Mouse (Mus musculus) v-Abl transformed pro-B cells (cell line): ENCODE results near the gene Sept9.

Experiments used
- in situ Hi-C, 2 experiments: fragments of 400-800 bp; cut with MboI; formaldehyde crosslinking; loops; one replicate each; pipeline ENCODE4 v1.15.1; 2025; ENCODE audit not compliant: unreplicated experiment in 2 of 2

Sept9 gene

DNA sequence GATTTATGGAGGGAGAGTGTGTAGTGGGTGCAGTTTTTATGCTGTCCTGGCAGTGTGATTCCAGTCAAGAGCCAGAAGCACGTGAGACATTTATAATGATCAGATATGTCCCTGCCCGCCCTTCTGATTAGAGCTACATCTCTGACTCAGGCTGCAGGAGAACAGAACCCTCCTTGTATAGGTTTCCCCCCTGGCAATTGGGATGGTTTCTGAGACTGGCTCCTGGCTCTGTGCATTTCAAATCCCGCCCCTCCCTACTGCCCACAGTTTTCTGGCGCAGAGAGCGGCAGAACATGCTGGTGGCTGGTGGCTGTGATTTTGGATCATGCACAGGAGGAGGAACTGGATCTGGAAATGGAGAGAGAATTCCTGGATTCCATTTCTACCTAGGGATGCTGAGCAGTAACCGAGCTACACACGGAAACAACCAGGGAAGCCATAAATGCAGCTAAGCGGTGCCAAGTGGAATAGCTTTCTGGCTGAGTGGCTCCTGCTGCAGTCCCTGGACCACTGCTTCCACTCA is 8.8 kb downstream of the Sept9 start:
- in situ Hi-C loops, result loop anchor here (25.0 kb wide), 2 partner anchors 404 to 854 kb away; no protein-coding TSS in a partner anchor

DNA sequence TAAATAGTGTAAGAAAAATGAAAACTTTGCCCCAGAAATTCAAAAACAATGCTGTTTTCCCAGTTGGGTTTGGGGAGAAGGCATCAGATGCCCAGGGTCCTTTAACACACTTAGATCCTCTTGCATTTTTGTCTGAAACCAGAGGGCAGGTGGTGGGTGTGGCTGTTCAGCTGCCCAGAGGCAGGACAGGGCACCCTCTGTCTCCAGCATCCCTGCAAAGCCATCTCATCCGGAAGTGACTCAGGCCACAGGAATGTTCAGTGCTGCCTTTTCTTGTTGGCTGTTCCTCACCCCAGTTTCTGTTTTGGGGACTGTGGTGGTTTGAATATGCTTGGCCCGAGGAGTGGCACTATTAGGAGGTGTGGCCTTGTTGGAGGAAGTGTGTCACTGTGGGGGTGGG is 17.3 kb downstream of the Sept9 start:
- in situ Hi-C loops, result loop anchor here (25.0 kb wide), 2 partner anchors 396 to 846 kb away; no protein-coding TSS in a partner anchor

DNA sequence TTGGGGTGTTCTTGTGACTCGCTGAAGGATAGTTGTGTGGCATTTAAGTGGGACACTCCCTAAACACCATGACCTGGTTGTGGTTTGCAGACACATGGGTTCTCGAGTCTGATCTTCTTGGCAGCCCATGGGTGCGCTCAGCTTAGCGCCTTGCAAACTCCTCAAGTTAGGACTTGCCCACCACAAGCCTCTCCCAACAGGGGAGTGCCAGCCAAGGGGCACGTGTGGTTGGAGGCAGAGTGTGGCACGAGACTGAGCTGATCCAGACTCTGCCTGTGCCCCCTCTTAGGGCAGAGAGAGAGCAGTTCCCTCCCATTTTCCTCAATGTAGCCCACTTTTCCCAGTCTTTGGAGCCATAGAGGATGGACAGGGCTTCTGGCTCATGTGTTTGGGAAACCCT is 18.6 kb downstream of the Sept9 start:
- in situ Hi-C loops, result loop anchor here (25.0 kb wide), 2 partner anchors 394 to 844 kb away; no protein-coding TSS in a partner anchor

DNA sequence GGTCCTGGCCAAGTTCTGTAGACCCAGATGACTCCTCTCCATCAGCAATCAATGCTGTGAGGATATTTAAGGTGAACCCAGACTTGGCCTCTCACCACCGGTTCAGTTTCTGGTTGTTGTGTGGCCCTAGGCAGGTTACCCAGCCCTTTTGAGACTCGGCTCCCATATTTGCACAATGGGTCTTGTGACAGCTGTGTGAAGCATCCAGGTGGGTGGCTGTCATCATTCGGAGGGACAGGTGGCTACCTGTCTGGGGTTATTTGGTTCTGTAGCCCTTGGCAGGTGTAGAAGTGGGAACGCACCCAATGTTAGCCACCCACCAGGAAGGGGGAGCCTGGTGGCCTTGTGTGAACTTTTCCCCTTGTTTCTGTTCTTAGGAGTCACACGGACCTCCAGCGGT is 19.0 kb downstream of the Sept9 start:
- in situ Hi-C loops, result loop anchor here (25.0 kb wide), 2 partner anchors 394 to 844 kb away; no protein-coding TSS in a partner anchor

DNA sequence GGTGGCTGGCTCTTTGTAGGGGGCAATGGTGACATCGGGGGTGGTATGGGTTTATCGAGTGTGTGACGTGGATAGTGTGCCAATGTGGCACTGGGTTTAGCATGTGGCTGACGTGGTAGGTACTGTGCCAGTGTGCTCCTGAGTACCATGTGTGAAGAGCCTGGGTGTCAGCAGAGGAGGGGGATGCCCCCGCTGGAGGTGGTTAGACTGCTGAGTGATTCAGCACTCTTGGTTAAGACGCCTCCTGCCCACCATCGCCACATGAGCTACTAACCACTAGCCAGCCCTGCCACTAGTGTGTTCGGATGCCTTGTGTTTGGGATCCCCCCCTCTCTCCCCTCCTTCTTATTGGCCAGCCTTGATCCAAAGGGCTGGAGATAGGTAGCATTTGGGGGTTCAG is 21.3 kb downstream of the Sept9 start:
- in situ Hi-C loops, result loop anchor here (25.0 kb wide), 2 partner anchors 392 to 842 kb away; no protein-coding TSS in a partner anchor

DNA sequence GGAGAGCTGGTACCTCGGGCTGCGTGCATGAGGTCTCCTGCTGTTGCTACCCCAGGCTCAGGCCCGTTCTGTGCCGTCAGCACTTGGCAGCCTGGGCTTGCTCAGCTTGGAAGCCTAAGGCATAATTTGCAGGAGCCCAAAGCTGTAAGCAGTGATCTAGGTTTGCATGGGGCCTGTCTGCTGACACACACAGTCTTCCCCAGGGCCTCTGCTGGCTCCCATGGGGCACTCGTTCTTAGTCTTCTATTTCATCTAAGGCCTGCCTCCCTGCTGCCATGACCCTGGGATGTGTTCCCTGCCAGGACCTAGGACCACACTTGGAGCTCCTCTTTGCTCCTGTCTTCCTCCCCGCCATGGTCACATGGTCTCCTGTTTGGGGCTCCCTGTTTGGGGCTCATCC is 21.7 kb downstream of the Sept9 start:
- in situ Hi-C loops, result loop anchor here (25.0 kb wide), 2 partner anchors 391 to 841 kb away; no protein-coding TSS in a partner anchor

DNA sequence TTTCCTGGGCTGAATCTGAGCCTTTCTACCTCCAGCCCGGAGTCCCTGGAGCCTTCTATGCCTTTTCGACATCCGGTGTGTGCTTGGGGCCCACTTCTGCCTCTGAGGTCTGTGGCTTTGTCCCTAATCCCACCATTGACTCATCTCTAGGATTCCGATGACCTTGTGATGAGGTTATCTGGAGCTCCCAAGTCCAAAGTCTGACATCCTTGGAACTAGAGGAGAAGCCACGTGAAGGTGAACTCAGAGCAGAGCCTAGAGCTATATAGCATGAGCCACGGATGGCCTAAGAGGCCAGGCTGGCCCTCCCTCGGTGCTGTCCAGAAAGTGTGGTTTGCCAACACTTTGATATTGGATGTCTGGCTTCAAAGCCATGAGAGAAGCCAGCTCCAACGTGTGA is 23.4 kb downstream of the Sept9 start:
- in situ Hi-C loops, result loop anchor here (25.0 kb wide), 2 partner anchors 389 to 839 kb away; no protein-coding TSS in a partner anchor

DNA sequence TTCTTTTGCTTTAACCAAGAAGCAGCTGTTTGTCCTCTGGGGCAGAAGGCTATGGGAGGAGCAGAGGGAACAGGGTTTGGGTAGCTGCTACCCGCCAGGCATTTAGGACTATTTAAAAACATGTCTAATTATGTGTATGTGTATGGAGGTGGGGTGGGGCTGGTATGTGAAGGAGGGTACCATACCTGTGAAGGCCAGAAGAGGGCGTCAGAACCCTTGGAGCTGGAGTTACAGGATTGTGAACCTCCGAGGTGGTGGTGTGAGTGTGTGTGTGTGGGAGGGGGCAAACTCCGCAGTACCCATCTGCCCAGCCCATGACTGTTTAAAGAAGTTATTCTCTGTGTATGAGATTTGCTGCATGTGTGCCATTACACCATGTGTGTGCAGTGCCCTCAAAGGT is 25.3 kb downstream of the Sept9 start:
- in situ Hi-C loops, result loop anchor here (5.0 to 25.0 kb wide), 3 partner anchors 43 to 837 kb away; no protein-coding TSS in a partner anchor

DNA sequence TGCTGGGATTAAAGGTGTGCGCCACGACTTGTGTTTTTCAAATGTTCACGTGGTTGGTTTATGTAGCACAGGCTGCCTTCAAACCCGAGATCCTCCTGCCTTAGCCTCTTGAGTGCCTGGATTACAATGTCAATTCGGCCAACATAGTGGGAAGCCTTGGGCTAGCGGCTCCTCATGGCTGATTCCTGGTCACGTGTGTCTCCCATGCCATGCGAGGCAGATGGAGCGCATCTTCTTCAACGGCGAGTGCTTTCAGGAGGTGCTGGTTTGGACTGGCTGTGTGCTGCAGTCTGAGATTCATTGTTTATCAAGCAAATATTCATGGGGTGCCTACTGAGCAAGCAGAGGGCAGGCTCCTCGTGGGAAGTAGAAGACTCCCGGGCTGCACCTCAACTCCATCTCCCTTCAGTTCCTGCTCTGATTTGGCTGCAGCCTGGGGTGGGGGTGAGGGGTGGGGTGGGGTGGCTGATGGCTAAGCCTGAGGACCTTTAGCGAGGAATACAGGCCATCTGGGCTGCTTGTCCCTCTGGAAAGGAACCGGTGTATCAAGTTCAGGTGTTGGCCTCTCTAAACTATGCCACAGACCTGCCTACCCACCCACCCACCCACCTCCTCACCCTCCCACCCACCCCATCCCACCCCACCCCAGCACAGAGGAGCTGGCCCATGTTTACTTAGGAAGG is 26.2 kb downstream of the Sept9 start:
- in situ Hi-C loops, result loop anchor here in 1 of 2 experiments (5.0 kb wide), 1 partner anchor 43 kb away; no protein-coding TSS in a partner anchor

DNA sequence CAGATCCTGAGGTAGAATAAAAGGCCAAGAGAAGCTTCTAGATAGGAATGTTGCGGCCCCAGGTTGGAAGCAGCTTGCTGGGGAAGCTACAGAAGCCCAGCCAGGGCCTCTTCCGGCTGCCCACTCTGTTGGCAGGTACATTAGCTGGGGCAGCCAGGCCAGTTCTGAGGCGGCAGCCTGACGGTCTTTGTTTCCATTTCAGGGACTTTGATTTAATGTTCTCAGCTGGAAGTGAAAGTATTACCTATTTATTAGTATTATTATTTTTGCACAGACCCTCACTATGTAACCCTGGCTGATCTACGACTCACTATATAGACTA is 26.7 kb downstream of the Sept9 start:
- in situ Hi-C loops, result loop anchor here in 1 of 2 experiments (5.0 kb wide), 1 partner anchor 44 kb away; no protein-coding TSS in a partner anchor

DNA sequence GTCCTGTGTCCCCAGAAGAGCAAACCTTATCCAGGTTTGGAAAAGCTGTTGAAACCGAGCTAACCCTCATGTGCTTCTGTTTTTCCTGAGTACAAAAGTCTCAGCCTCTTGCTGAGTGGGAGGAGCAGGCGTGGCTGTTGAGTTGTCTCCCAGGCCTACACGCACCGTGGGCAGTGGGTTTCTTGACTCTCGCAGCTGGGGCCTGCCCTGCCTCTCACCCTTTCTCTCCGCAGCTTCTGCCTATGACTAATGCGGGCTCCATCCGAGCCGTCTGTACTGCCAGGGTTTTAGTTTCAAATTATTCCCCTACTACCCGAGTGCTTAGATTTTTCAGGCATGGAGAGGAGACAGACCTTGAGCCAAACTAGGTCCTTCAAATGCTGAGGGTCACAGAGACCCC is 28.7 kb downstream of the Sept9 start:
- in situ Hi-C loops, result loop anchor here in 1 of 2 experiments (5.0 kb wide), 1 partner anchor 46 kb away; no protein-coding TSS in a partner anchor

DNA sequence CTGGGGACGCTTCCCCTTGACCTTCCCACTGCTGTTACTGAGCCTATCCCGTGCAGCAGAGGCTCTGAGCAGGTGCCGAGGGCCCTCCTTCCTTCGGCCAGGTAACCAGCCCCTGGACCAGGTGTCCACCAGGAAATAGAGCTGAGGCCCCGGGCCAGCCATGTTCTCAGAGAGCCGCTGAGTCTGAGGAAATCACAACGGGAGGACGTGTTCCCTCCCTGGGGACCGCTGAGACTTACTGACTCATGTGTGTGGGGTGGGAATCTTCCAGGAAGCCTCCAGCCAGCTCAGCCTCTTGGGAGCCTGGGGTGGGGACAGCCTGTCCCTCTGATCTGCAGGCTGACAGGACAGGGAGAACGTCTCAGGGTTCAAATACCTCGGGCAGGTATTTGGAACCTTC is 32.1 kb downstream of the Sept9 start:
- in situ Hi-C loops, result no loop called here

DNA sequence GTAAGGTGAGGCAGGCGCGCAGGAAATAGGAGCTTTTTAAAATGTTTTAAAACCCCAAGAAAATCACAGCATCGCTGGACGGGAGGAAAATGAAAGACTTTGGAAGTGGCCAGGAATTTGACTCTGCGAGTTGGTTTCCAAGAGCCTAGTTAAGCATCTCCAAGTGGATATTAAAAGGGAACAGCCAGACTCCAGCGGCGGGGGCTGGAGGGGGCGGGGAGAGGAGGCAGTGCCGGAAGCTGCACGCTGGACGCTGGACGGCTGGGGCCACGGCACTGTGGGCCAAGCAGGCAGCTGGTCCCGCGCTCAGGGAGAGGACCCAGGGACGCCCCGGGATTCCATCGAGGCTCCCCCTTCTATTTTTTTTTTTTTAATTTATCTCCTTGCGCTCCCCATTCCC is 32.6 kb downstream of the Sept9 start:
- in situ Hi-C loops, result no loop called here

DNA sequence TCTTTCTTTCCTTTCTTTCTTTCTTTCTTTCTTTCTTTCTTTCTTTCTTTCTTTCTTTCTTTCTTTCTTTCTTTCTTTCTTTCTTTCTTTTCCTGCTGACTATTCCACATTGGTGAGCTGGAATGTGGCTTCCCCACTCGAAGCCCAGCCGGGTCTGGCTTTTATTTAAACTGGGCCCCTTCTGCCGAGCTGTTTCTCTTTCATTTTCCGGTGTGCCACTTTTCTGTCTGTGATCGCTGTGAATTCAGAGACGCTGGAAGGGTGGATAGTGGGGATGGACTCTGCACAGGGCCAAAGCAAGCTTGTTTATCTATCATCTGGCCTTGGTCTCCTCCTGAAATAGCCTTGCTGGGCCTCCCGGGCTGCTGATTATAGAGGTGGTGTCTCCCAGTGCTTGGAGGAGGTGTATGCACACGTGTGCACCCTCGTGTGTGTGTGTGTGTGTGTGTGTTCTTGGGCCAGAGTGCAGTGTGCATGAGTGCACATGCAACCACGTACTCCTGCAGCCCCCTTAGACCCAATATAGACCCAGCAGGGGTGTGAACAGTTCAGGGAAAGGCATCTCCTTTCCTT is 33.5 kb downstream of the Sept9 start:
- in situ Hi-C loops, result no loop called here

DNA sequence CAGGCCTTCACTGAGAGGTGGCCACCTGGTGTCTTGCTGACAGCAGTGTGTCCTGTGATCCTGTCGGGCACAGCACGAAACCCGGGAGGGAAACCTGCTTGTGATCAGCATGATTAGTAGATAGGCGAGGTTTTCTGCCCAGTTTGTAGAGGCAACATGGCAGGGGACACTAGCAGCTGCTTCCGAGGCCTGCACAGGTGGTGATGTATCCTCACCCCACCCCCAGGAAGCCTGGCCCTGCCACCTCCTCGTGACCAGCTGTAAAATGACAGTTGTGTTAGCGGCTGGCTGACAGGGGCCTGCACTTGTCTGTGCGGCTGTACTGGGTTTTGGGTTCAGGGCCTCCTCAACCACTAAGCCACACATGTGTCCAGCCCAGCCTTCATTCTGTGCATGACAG is 34.4 kb downstream of the Sept9 start:
- in situ Hi-C loops, result no loop called here

DNA sequence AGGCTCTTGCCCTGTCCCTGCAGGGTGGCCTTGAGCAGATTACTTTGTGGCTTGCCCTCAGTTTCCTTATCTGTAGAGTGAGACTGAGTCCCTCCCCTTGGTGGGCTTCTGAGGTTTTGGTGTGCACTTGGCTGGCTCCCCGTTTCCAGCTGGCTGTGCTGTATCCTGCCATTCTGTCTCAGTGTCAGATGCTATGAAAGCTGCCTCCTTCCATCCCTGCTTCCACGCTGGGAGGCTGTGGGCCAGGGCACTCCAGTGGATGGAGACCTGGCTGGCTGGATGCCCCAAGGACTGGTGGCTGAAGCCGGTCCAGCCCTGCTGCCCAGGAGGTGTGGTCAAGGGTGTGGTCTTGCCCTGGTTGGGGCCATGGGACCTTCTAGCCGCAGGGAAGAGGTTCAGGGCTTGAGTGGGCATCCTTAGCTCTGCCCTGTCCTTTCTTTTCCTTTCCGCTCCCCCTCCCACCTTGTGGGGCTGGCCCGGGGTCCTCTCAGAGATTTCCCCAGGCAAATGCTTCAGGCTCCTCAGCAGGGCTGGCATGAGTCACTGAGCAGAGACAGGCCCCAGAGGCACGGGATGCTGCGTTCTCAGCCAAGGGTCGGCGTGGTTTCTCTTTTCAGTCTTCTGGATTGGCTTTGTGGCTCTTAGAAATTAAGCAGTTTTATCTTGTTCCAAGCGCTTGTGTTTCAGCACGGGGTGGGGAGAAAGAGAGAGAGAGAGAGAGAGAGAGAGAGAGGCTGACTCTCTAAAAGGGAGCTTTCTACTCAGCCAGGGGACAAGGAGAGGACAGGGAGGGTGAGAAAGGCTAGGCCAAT is 35.8 kb downstream of the Sept9 start:
- in situ Hi-C loops, result loop anchor here (5.0 kb wide), 2 partner anchors 122 to 158 kb away; no protein-coding TSS in a partner anchor

DNA sequence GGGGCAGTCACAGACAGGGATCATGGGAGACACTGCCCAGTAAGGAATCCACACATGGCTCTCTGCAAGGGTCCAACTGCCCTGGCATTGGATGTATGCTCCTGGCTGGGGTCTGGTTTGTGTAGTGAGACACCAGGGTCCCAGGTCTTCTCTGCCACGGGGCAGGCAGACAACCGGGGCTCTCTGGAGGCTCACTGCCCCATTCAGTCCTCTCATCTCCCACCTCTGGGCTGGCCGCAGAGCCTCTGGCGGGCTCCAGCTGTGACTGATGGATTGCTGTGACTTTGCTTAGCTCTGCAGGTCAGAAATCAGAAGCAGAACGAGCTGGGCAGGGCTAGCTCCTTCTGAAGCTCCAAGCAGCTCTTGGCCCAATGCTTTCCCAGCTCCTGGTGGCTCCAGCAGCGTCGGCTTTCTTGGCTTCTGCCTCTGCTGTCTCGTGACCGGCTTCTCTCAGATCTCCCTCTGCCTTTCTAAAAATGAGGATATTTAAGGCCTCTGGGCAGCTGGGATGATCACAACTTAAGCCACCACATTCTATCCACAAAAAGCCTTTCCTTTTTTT is 36.5 kb downstream of the Sept9 start:
- in situ Hi-C loops, result loop anchor here (5.0 kb wide), 2 partner anchors 121 to 159 kb away; no protein-coding TSS in a partner anchor

DNA sequence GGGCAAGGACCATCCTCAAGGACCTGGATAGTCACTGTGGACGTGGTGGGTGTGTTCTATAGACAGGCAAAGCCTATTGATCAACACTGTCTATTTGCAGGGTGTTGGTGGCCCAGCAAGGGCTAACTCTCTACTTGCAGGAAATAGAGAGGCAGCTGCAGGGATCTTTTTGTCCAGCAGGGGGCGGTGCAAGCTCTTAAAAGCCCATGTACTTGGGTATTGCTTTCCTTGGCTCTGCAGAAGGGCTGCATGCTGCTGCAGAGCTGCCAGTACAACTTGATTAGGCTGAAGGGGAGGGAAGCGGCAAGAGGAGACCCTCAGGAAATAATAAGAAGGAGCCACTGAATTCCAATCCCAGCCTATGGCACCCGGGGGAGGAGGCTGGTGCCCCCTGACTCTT is 38.7 kb downstream of the Sept9 start:
- in situ Hi-C loops, result loop anchor here (5.0 kb wide), 2 partner anchors 119 to 161 kb away; no protein-coding TSS in a partner anchor

DNA sequence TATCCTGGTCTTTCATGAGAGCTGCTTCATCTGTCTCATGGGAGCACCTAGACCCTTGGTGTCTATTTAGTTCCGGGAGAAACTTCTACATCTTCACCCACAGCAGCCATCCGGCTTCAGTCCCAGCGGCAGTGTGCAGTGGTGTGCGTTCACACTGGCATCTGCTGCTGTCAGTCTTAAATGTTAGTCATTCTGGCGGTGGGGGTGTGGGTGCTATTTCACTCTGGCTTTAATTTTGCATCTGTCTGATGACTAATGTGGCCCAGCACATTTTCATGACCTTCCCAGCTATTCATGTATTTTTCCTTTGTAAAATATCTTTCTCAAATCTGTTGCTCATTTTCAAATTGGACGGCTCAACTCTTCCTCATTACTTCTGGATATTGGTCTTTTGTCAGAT is 40.2 kb downstream of the Sept9 start:
- in situ Hi-C loops, result loop anchor here (5.0 kb wide), 4 partner anchors 63 to 162 kb away; no protein-coding TSS in a partner anchor

DNA sequence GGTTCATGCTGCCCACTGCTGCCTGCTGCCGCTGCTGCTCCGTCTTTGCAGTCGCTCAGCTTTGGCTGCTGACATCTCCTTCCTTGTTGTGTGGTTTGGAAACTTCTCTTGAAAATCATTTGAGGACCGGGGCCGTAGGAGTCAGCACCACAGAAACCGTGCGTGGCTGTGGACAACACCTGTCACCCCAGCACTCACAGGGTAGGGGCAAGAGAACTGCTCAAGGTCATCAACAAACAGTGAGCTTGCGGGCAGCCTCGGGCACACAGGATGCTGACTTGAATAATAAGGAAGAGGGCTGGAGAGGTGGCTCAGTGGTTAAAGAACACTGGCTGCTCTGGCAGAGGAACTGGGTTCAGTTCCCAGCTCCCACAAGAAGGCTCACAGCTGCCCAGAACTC is 40.9 kb downstream of the Sept9 start:
- in situ Hi-C loops, result loop anchor here (5.0 kb wide), 2 partner anchors 62 to 72 kb away; no protein-coding TSS in a partner anchor
